In the genomic region with DNA sequence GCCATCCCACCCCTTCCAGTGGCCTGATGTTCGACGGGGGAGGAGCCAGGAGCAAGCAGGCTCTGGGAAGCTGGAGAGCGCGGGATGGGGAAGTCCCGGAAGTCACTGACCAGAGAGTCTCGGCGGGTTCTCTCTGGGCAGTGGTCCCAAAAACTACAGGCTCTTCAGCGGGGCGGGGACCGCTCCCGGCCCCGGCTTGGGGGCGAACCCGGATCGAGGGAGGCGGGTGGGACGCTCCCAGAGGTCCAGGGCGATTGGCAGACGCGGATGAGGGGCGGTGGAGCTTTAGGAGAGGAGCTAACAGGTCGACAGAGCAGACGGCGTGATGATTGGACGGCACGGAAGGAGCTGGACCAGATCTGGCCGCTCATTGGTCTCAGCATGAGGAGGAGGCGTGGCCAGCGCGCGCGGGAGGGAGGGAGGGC, we compare ENCODE assay signal across 8 mouse cellular contexts. TPM values are rescaled to one million over a fixed set of nuclear protein-coding genes. Genes with fewer than 3 reads are reported as not detected.
DNase-seq lines count a peak whose midpoint lies in the region; ATAC-seq lines count a peak whose summit lies in the region.

A gene (plus strand): TSS at position 382 of the 425 bp plus-strand sequence.

- peak; percentile 100 for DNase-seq in adipocyte (ENCODE audit: low spot score)
- DNase-seq in embryo, embryonic 10 days (ENCODE audit: low spot score), result peak; percentile 99
- peak; percentile 95 for DNase-seq in gastrocnemius, postnatal 10 days
- peak; percentile 94 for DNase-seq in induced T-regulatory cell, adult 2 months (ENCODE audit: low read depth)
- DNase-seq in left cerebral cortex, adult 9 months (ENCODE audit: low spot score in 2 of 2), result peak; percentile 94 to 98
- DNase-seq in right cerebral cortex, postnatal 14 days, result peak; percentile 97
- peak; percentile 90 to 96 for DNase-seq in urinary bladder, postnatal 36 days (ENCODE audit: low spot score in 2 of 2)

- ATAC-seq in megakaryocyte progenitor cell, adult 5-6 weeks (replicated peaks; ENCODE audit: poor library complexity), result peak; percentile 99

RNA-seq across cellular contexts. Expression of the gene that starts here (rescaled TPM):
- 10 to 100 TPM; 10.5 to 14.7 TPM for total RNA-seq in gastrocnemius, postnatal 10 days (2021)
- 0.29 and 0.35 TPM in 2 replicates for total RNA-seq in megakaryocyte progenitor cell, adult 5-6 weeks (2015)
- total RNA-seq in megakaryocyte progenitor cell, adult 5-6 weeks (2017), result 0.07 and 0.33 TPM in 2 replicates

Comparison
In these comparisons a context has a peak if more than half of its experiments do, and no peak if none do; other contexts are left out.
1. Peak in every context shown above with its lines: DNase-seq and ATAC-seq.
2. RNA of the gene that starts here (total RNA-seq): 10.5 to 14.7 TPM in gastrocnemius, postnatal 10 days; 0.07 to 0.35 TPM in megakaryocyte progenitor cell, adult 5-6 weeks; every median in the first group is over 4 times any median in the second.
3. Peak in ATAC-seq in megakaryocyte progenitor cell, adult 5-6 weeks; RNA of the gene not detected or under 1 TPM.